Mouse (Mus musculus) E14TG2a.4 (cell line): Measurements from ENCODE around the gene Pitx2.

Source experiments
- CTCF ChIP-seq: conservative IDR thresholded peaks from 2 replicates; pipeline ENCODE4 v1.5.1; 2014; ENCODE audit warnings: low read length
- NANOG ChIP-seq: IDR thresholded peaks from 2 replicates; pipeline ENCODE4 v1.6.1; 2014; ENCODE audit warnings: borderline replicate concordance, low read length, mixed read lengths
- POU5F1 ChIP-seq: IDR thresholded peaks from 2 replicates; pipeline ENCODE4 v1.6.1; 2014; ENCODE audit warnings: low read length, borderline replicate concordance

DNA sequence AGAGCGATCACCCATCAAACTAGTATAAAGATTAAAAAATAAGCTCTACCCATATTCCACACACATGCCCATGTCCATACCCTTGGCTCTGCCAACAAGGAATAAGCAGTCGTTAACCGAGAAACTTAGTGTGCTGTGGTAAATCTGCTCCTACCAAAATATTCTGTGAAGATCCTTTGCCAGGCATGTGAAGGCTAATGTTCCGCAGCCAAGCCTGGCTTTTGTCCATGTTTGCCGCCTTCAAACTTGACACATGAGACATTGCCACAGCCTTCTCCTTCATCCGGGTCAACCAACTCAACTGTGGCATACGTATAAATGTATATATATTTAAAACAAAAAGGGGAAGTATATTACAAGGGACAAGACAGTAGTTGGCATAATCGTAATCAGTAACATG, 34.0 kb upstream of the Pitx2 start:
- TF ChIP-seq CTCF (no peak), NANOG (no peak), POU5F1 (no peak)
